28 mouse cellular contexts compared by ENCODE assay signal in genomic region chr1:133732814-133733213, GRCm38 (mm10). TPM values are rescaled to one million over a fixed set of nuclear protein-coding genes. Genes with fewer than 3 reads are reported as not detected.
DNase-seq lines count a peak whose midpoint lies in the region; ATAC-seq and TF ChIP-seq lines count a peak whose summit lies in the region.
"Had no signal": no experiment of that assay in that cellular context is flagged by ENCODE, and none has a peak within 500 bp of the region (broad histone marks: within the 10 kb centered on the region; RNA-seq: fewer than 3 reads in every experiment).

No protein-coding gene starts in this region.

- H3K27ac ChIP-seq in embryonic facial prominence, embryonic 14.5 days (replicated peaks; ENCODE audit: low read depth, low read length), result peak overlapping the region; percentile 24; the same call in 1 of the 2 replicates
- no peak overlapping the region for H3K27ac ChIP-seq in limb, embryonic 14.5 days (replicated peaks; ENCODE audit: low read depth, low read length)
- H3K27ac ChIP-seq: embryonic facial prominence, embryonic 15.5 days; forebrain, embryonic 15.5 days; hindbrain, embryonic 14.5 days; midbrain, embryonic 10.5 days; stomach, embryonic 15.5 days had no signal

- H3K4me3 ChIP-seq in embryonic facial prominence, embryonic 14.5 days (ENCODE audit: low read depth, low read length), result no peak overlapping the region
- H3K4me3 ChIP-seq in limb, embryonic 14.5 days (replicated peaks; ENCODE audit: low read length), result no peak overlapping the region
- H3K4me3 ChIP-seq: embryonic facial prominence, embryonic 15.5 days; forebrain, embryonic 15.5 days; midbrain, embryonic 10.5 days; stomach, embryonic 15.5 days had no signal

- H3K4me1 ChIP-seq in embryonic facial prominence, embryonic 14.5 days (ENCODE audit: control insufficient read depth, insufficient read depth, low read length), result peaks cover 11% of the 10 kb centered on the region
- H3K4me1 ChIP-seq in limb, embryonic 14.5 days (ENCODE audit: control insufficient read depth, insufficient read depth, low read length), result peaks cover 12% of the 10 kb centered on the region

- peak; percentile 54 for DNase-seq in ES-CJ7 (ENCODE audit: low read depth, low spot score)
- DNase-seq in embryo, embryonic 10.5 days (ENCODE audit: low spot score), result peak; percentile 47
- peak; percentile 83 for DNase-seq in embryonic facial prominence, embryonic 14.5 days (ENCODE audit: low spot score)
- DNase-seq in limb, embryonic 14.5 days (ENCODE audit: low spot score), result peak; percentile 45
- DNase-seq in gastrocnemius, postnatal 4 days (ENCODE audit: low spot score in 2 of 2), result no peak
- no peak for DNase-seq in urinary bladder, postnatal 25 days (ENCODE audit: low spot score)
- DNase-seq in gastrocnemius, adult 8-10 months (ENCODE audit: low spot score in 2 of 2), result no peak
- DNase-seq: adrenal gland, adult 8-10 months; cerebellum, adult 18-20 months; cerebellum, postnatal 25 days; gastrocnemius, postnatal 36 days; heart, postnatal 4 days; kidney, adult 2 months; kidney, postnatal 10 days; right cerebral cortex, postnatal 4 days; thymus, adult 18-20 months; thymus, postnatal 36 days had no signal

- 32% methylated on average over 11 of the region's 11 CpGs for WGBS in embryonic facial prominence, embryonic 14.5 days
- WGBS in limb, embryonic 14.5 days, result 21% methylated on average over 11 of the region's 11 CpGs

- H3K4me2 ChIP-seq in embryonic facial prominence, embryonic 14.5 days (ENCODE audit: low read depth, low read length), result no peak overlapping the region
- H3K4me2 ChIP-seq in limb, embryonic 14.5 days (replicated peaks; ENCODE audit: low read depth, low read length, severe bottlenecking), result no peak overlapping the region
- H3K4me2 ChIP-seq: embryonic facial prominence, embryonic 15.5 days; forebrain, embryonic 15.5 days; hindbrain, embryonic 14.5 days; stomach, embryonic 15.5 days had no signal

- no peak for TF ChIP-seq POLR2A in limb, embryonic 14.5 days (IDR thresholded peaks at IDR 0.05; ENCODE audit: borderline replicate concordance, extremely low read depth, insufficient read depth, insufficient read length)

- no peaks in the 10 kb centered on the region for H3K27me3 ChIP-seq in embryonic facial prominence, embryonic 14.5 days (replicated peaks; ENCODE audit: control insufficient read depth, insufficient read depth, low read length)
- H3K27me3 ChIP-seq in limb, embryonic 14.5 days (ENCODE audit: control insufficient read depth, insufficient read depth, low read length), result no peaks in the 10 kb centered on the region
- H3K27me3 ChIP-seq: embryonic facial prominence, embryonic 15.5 days; forebrain, embryonic 15.5 days; Patski; stomach, embryonic 15.5 days had no signal

- peak; percentile 24; the same call in 1 of the 2 replicates for ATAC-seq in embryonic facial prominence, embryonic 14.5 days (ENCODE audit: low read depth)
- ATAC-seq in limb, embryonic 14.5 days (ENCODE audit: low FRiP score, low read depth), result peak; percentile 47; the same call in 1 of the 2 replicates
- ATAC-seq: activated CD4-positive, CD25-positive, alpha-beta regulatory T cell, adult 4 months; forebrain, embryonic 15.5 days; inflammation-experienced regulatory T-cells, adult 6 months; lung, postnatal 0 days; midbrain, embryonic 16.5 days; Patski had no signal

- H3K9ac ChIP-seq in embryonic facial prominence, embryonic 14.5 days (ENCODE audit: low read depth, low read length), result no peak overlapping the region
- H3K9ac ChIP-seq in limb, embryonic 14.5 days (ENCODE audit: low read depth, low read length, severe bottlenecking), result no peak overlapping the region
- H3K9ac ChIP-seq: embryonic facial prominence, embryonic 15.5 days; forebrain, embryonic 15.5 days; hindbrain, embryonic 14.5 days; stomach, embryonic 15.5 days had no signal

- H3K9me3 ChIP-seq in embryonic facial prominence, embryonic 14.5 days (ENCODE audit: control insufficient read depth, low read length), result no peaks in the 10 kb centered on the region
- no peaks in the 10 kb centered on the region for H3K9me3 ChIP-seq in limb, embryonic 14.5 days (ENCODE audit: control insufficient read depth, low read length)
- H3K9me3 ChIP-seq: embryonic facial prominence, embryonic 15.5 days; forebrain, embryonic 15.5 days; G1E; midbrain, embryonic 10.5 days; stomach, embryonic 15.5 days had no signal

- peaks cover 62% of the 10 kb centered on the region for H3K36me3 ChIP-seq in embryonic facial prominence, embryonic 14.5 days (ENCODE audit: control insufficient read depth, insufficient read depth, low read length)
- H3K36me3 ChIP-seq in limb, embryonic 14.5 days (ENCODE audit: control insufficient read depth, insufficient read depth, low read length), result peaks cover 47% of the 10 kb centered on the region

RNA-seq across cellular contexts. Expression of gene Lax1, which starts 42.9 kb away (rescaled TPM):
- polyA plus RNA-seq in embryonic facial prominence, embryonic 14.5 days (2014; fragmentation: Nextera tagmentation; extraction: Ambion mirVana), result 0.11 and 0.80 TPM in 2 replicates
- 1.3 and 1.7 TPM in 2 replicates for polyA plus RNA-seq in limb, embryonic 14.5 days (2012; rRNA removed)
- 0.18 and 0.58 TPM in 2 replicates for polyA plus RNA-seq in limb, embryonic 14.5 days (2014; fragmentation: Nextera tagmentation; extraction: Ambion mirVana)
- total RNA-seq in gastrocnemius, postnatal 4 days (2021), result under 1 TPM; 0.34 to 0.56 TPM
- not detected for total RNA-seq in gastrocnemius, adult 8-10 months (2022)
- total RNA-seq: gastrocnemius, postnatal 36 days had no signal
- polyA plus RNA-seq: forebrain, embryonic 15.5 days; G1E; hindbrain, embryonic 14.5 days had no signal

Comparison
In these comparisons a context has a peak if more than half of its experiments do, and no peak if none do; other contexts are left out.
1. DNase-seq: peak in ES-CJ7 (single experiment), embryo, embryonic 10.5 days (single experiment), embryonic facial prominence, embryonic 14.5 days (single experiment) and limb, embryonic 14.5 days (single experiment); none in gastrocnemius, postnatal 4 days (0 of 2), urinary bladder, postnatal 25 days (single experiment) and gastrocnemius, adult 8-10 months (0 of 2).